Mouse (Mus musculus): ENCODE results near the gene Mrpl55. TPM values are rescaled to one million over a fixed set of nuclear protein-coding genes. Genes with fewer than 3 reads are reported as not detected.
"Not testable (repeated sequence)": the region's sequence is repeated elsewhere in the genome, so short reads cannot be mapped to it uniquely, and the experiment has no call there.

Mrpl55 gene
- polyA plus RNA-seq, 1 experiment from 2014 or later, result 103 TPM

DNA sequence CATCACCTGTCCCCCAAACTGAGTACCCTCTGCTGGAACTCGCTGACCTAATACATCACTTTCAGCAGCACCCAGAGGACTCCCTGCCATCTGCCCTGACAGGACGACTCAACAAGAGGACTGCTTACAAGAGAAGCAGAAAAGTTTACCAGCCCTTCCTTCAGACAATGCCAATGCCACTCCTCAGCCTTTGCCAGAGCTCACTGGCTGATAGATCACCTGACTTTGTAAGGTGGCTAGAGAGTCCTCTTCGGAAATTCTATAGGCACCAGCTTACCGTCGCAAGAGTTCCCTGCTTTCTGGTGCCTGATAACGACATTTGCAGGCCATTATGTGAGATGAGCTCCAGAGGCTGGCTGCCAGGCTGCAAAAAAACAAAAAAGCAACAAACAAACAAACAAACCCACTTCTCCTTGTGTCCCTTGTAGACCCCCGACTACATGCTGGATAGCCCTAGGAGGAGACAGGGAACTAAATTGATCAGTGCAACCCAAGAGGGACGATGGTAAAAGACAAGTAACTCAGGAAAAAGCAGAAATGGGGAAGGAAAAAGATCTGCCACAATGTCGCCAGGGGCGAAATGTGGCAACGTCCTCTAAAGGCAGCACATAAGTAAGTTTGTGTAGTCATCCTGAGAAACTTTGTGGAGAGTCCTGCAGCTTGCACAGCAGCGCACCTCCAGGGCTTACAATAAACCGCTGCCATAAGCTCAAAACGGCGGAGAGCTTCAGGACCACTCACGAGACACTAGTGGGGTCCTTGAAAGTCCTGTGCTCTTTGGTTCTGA lies 877 bp upstream of the Mrpl55 start:
- 37% methylated on average over 16 of the region's 16 CpGs for WGBS
- peak overlapping the region; percentile 85 for H3K4me2 ChIP-seq
- H3K36me3 ChIP-seq, result peaks cover 11% of the 10 kb centered on the region; the same call in 1 of the 2 replicates
- ATAC-seq (ENCODE audit: low FRiP score, low read depth), result no peak
- no peaks in the 10 kb centered on the region for H3K9me3 ChIP-seq
- peak overlapping the region; percentile 62 for H3K27ac ChIP-seq (replicated peaks)
- no peaks in the 10 kb centered on the region for H3K27me3 ChIP-seq
- H3K4me3 ChIP-seq, result peak overlapping the region; percentile 72
- peak overlapping the region; percentile 71 for H3K9ac ChIP-seq
- H3K4me1 ChIP-seq (replicated peaks), result peaks cover 21% of the 10 kb centered on the region

DNA sequence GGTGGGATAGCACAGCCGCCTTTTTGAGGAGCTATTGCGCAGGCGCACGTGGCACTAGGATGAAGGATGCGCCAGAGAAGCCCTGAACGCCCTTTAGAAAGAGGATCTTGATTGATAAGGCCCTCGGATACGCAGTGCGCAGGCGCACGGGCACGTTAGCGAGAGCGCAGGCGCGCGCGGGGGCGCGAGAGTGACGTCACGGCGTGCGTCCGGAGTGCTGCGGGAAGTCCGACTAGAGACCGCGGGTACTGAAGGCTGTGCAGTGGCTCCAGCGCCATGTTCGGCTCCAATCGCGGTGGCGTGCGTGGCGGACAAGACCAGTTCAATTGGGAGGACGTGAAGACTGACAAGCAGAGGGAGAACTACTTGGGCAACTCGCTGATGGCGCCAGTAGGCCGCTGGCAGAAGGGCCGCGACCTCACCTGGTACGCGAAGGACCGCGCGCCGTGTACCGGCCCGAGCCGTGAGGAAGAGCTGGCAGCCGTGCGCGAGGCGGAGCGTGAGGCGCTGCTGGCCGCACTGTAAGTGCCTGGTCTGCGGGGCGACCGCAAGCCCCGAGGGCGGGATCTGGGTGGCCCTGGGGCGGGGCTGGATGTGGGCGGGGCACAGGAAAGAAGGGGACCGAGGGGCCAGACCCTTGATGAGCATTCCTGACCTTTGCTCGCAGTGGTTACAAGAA lies 6.0 kb downstream of the Mrpl55 start, which contains the start of gene 2310033P09Rik:
2310033P09Rik (plus strand) TSS at position 169 of the 679 bp plus-strand sequence.
- WGBS, result under 1% methylated on average over 67 of the region's 67 CpGs
- peaks cover 37% of the 10 kb centered on the region for H3K36me3 ChIP-seq
- H3K4me1 ChIP-seq (replicated peaks), result peaks cover 26% of the 10 kb centered on the region

DNA sequence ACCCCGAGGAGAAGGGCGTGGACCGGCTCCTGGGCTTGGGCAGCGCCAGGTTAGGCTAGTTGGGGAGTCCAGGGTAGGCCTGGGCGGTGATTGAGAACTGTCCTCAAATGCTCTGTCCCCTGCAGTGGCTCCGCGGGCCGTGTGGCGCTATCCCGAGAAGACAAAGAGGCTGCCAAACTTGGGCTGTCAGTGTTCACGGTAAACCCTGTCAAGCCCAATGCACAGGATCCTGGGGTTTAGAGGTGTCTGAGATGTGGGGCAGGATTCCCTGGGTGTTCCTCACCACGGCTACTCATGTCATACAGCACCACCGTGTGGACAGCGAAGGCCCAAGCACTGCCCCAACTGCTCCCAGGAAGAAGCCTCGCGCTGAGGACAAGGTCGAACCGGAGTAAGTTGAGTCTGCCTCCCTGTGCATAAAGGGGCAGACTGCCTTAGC lies 6.7 kb downstream of the Mrpl55 start:
- ATAC-seq (ENCODE audit: low FRiP score, low read depth), result peak; percentile 24
- peaks cover 26% of the 10 kb centered on the region for H3K4me1 ChIP-seq (replicated peaks)
- peak overlapping the region; percentile 82 for H3K9ac ChIP-seq
- H3K9me3 ChIP-seq, result no peaks in the 10 kb centered on the region
- peaks cover 37% of the 10 kb centered on the region for H3K36me3 ChIP-seq
- H3K4me3 ChIP-seq, result peak overlapping the region; percentile 71
- no peaks in the 10 kb centered on the region for H3K27me3 ChIP-seq
- 8% methylated on average over 18 of the region's 18 CpGs for WGBS
- peak overlapping the region; percentile 90 for H3K4me2 ChIP-seq
- H3K27ac ChIP-seq (replicated peaks), result peak overlapping the region; percentile 88

More for the DNA sequence above, 6.0 kb downstream of the Mrpl55 start, which contains the start of gene 2310033P09Rik:
- Histone ChIP-seq H3K27me3 (no peaks in the 10 kb centered on the region), H3K27ac (replicated peaks) (peak within 1 kb of the TSS; percentile 88), H3K9me3 (no peaks in the 10 kb centered on the region), H3K9ac (peak within 1 kb of the TSS; percentile 82), H3K4me3 (peak within 1 kb of the TSS; percentile 71), H3K4me2 (peak within 1 kb of the TSS; percentile 90)
- peak; percentile 91 for ATAC-seq (ENCODE audit: low FRiP score, low read depth)

DNA sequence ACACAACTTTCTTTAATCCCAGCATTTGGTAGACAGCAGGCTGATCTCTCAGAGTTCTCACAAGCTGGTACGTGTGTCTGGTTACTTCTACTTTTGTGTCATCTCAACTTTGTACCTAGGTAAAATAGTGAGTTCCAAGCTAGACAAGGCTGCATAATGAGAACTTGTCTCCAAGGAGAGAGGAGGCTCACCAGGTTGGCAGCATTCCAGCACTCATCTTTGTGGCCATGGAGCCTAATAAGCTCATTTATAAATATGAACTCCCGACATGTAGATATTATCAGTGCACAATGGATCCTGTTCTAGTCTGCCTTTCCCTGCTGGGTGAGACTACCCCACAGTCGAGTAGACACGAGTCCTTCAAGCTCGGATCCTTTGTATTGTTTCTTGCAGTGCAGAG lies 7.3 kb downstream of the Mrpl55 start:
- no peak for ATAC-seq (ENCODE audit: low FRiP score, low read depth)
- peak overlapping the region; percentile 71 for H3K4me3 ChIP-seq
- peaks cover 26% of the 10 kb centered on the region for H3K4me1 ChIP-seq (replicated peaks)
- no peak overlapping the region for H3K9ac ChIP-seq
- peak overlapping the region; percentile 90 for H3K4me2 ChIP-seq
- H3K27ac ChIP-seq (replicated peaks), result no peak overlapping the region
- 44% methylated on average over 5 of the region's 5 CpGs for WGBS
- H3K36me3 ChIP-seq, result peaks cover 35% of the 10 kb centered on the region
- H3K9me3 ChIP-seq, result no peaks in the 10 kb centered on the region
- H3K27me3 ChIP-seq, result no peaks in the 10 kb centered on the region

DNA sequence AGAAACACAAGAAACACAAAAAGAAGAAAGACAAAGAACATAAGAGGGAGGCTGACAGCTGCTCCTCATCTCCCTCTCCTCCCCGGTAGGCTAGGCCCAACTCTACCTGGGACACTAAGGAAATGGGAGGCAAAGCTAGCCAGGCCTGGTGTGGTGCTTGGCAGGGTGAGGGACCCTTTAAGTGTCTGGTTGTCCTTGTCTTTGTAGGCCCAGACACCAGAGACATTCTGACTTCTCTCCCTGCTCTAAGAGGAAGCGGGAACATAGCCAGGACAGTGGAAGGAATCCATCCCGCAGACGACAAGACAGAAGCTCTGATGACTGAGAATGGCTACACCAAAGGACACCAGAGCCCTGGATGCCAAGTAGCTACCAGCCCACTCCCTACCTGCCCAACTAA lies 7.7 kb downstream of the Mrpl55 start:
- H3K4me1 ChIP-seq (replicated peaks), result peaks cover 26% of the 10 kb centered on the region
- no peak overlapping the region for H3K4me2 ChIP-seq
- H3K36me3 ChIP-seq, result peaks cover 34% of the 10 kb centered on the region
- H3K9ac ChIP-seq, result no peak overlapping the region
- ATAC-seq (ENCODE audit: low FRiP score, low read depth), result no peak
- no peaks in the 10 kb centered on the region for H3K27me3 ChIP-seq
- no peak overlapping the region for H3K4me3 ChIP-seq
- WGBS, result 82% methylated on average over 4 of the region's 4 CpGs
- H3K27ac ChIP-seq (replicated peaks), result no peak overlapping the region
- no peaks in the 10 kb centered on the region for H3K9me3 ChIP-seq

DNA sequence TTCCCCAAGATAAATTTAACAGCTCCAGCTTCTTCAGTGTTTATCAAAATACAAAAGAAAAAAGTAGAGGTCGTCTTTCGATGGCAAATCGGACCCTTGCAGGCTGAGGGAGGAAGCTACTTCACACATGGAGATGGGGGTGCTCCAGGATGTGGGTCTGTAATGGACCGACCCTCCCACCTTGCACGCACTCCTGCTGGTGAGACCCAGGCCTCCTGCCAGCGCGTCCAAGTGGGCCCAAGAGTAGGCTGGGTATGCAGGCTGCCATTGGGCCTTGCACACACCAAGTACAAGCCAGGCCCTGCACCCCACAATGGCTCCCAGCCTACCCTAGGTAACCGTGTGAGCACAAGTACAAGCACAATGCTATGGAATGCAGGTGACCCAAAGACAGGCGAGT lies 9.3 kb downstream of the Mrpl55 start:
- Histone ChIP-seq H3K4me1 (replicated peaks) (peaks cover 26% of the 10 kb centered on the region), H3K36me3 (peaks cover 24% of the 10 kb centered on the region)
- H3K9me3 ChIP-seq; H3K27ac ChIP-seq (replicated peaks); H3K9ac ChIP-seq; H3K4me2 ChIP-seq; H3K4me3 ChIP-seq; H3K27me3 ChIP-seq; ATAC-seq (ENCODE audit: low FRiP score, low read depth): not testable (repeated sequence)
- WGBS, result 90% methylated on average over 7 of the region's 9 CpGs

DNA sequence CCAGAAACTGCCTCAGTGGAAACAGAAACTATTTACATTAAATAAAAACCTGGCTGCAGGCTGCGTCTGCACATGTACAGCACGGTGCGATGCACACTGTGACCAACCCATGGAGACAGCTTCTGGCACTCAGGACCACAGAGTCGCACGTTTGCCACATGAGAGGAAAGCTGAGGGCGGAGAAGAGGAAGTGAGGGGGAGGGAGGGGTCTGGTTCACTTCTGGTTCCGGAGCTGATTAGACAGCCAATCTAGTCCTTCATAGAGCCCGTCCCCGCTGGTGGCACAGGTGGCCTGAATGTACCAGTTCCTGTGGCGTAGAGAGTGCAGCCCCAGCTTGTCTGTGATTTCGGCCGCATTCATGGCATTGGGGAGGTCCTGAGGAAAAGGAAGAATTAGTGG lies 10.0 kb downstream of the Mrpl55 start:
- not testable (repeated sequence) for H3K9me3 ChIP-seq; ATAC-seq (ENCODE audit: low FRiP score, low read depth); H3K9ac ChIP-seq; H3K4me3 ChIP-seq; H3K4me2 ChIP-seq; H3K27me3 ChIP-seq; H3K27ac ChIP-seq (replicated peaks)
- 89% methylated on average over 12 of the region's 12 CpGs for WGBS
- H3K36me3 ChIP-seq, result peaks cover 24% of the 10 kb centered on the region
- H3K4me1 ChIP-seq (replicated peaks), result peaks cover 29% of the 10 kb centered on the region

DNA sequence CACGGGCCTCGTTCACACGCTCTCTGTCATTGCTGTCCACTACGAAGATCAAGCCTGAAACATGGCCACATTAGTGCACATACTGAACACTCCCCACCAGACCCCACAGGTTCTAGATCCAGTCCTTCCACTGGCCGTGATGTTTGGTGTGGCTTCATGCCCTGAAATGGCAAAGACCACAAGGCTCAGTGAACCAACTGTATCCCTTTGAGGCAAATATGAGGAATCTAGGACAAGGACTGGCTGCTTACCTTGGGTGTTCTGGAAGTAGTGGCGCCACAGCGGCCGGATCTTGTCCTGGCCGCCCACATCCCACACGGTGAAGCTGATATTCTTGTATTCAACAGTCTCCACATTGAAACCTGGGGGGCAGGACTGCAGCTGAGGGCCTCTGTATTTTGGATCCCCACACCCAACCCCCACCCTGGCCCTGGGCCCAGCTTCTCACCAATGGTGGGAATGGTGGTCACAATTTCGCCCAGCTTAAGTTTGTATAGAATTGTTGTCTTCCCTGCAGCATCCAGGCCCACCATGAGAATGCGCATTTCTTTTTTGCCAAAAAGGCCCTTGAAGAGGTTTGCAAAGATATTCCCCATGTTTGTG lies 10.7 kb downstream of the Mrpl55 start:
- 89% methylated on average over 12 of the region's 12 CpGs for WGBS
- Histone ChIP-seq H3K4me2 (no peak overlapping the region), H3K4me3 (no peak overlapping the region), H3K4me1 (replicated peaks) (peaks cover 23% of the 10 kb centered on the region), H3K9ac (no peak overlapping the region), H3K36me3 (peaks cover 24% of the 10 kb centered on the region), H3K9me3 (no peaks in the 10 kb centered on the region), H3K27ac (replicated peaks) (no peak overlapping the region), H3K27me3 (no peaks in the 10 kb centered on the region)
- no peak for ATAC-seq (ENCODE audit: low FRiP score, low read depth)

DNA sequence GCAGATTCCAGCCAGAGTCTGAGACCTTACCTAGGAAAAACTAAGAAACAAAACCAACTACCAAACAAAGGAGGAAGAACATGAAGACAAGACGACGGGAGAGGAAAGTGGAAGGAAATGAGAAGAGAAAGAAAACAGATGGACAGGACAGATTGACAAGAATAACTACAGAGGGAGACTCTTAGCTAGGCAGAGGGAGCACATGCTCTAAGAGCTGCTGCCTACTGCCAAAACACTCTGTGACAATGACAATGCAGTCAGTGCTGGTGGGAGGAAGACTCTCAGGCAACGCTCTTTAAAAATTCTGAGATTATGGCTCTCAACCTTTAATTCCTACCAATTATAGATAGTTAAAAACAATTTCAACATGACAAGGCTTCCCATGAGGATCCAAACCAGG lies 14.7 kb downstream of the Mrpl55 start:
- ATAC-seq (ENCODE audit: low FRiP score, low read depth), result no peak
- 94% methylated on average over 3 of the region's 3 CpGs for WGBS
- Histone ChIP-seq H3K4me3 (no peak overlapping the region), H3K4me1 (replicated peaks) (peaks cover 12% of the 10 kb centered on the region; the same call in 1 of the 2 replicates), H3K9me3 (no peaks in the 10 kb centered on the region), H3K4me2 (no peak overlapping the region), H3K27me3 (no peaks in the 10 kb centered on the region), H3K9ac (no peak overlapping the region), H3K36me3 (peaks cover 6% of the 10 kb centered on the region), H3K27ac (replicated peaks) (no peak overlapping the region)

DNA sequence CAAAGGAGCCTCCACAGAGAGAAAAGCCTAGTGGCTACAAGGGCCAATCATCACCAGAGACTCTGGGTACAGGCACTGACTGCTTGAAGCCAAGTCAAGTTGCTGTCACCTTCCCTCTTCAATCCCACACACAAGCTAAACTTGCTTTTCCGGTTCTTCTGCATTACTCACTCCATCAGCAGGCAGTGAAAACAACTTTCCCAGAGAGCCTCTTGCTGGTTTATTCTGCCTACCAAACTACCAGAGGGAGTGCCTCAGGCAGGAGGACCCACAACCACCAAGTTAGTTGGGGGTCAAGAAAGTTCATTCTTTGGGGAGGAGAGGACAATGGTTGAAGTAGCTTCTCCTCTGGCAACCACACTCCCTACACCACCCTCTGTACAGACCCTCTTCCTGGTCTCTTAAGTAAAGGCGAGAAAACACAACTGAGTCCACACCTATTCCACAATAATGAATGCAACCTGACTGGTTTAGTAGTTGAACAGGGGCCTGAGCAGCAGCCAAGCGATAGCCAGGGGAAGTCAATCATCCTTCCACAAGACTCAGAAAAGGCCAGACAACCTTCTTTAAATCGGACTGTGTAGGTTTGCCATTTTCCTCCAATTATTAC lies 16.2 kb downstream of the Mrpl55 start:
- WGBS, result 87% methylated on average over 4 of the region's 4 CpGs
- Histone ChIP-seq H3K9ac (no peak overlapping the region), H3K27ac (replicated peaks) (no peak overlapping the region), H3K36me3 (no peaks in the 10 kb centered on the region), H3K4me3 (no peak overlapping the region), H3K4me2 (no peak overlapping the region), H3K4me1 (replicated peaks) (peaks cover 25% of the 10 kb centered on the region), H3K9me3 (no peaks in the 10 kb centered on the region), H3K27me3 (no peaks in the 10 kb centered on the region)
- no peak for ATAC-seq (ENCODE audit: low FRiP score, low read depth)

DNA sequence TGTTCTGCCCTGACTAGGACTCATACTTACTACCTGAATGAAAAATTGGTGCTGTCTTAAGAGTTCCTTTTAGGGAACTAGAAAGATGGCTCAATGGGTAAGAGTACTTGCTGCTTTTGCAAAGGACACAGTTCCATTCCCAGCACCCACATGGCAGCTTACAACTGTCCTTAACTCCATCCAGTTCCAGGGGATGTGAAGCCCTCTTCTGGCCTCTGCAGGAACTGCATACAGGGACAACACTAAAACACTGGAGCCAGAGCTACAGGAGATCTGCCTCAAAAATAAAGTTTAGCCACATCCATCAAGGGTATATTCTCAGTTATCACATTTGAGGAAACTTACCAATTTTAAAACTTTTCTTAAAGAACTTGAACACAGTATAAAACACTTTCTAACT lies 16.8 kb downstream of the Mrpl55 start:
- H3K9ac ChIP-seq, result no peak overlapping the region
- H3K27ac ChIP-seq (replicated peaks), result no peak overlapping the region
- ATAC-seq (ENCODE audit: low FRiP score, low read depth), result no peak
- H3K4me3 ChIP-seq, result no peak overlapping the region
- H3K4me1 ChIP-seq (replicated peaks), result peaks cover 26% of the 10 kb centered on the region
- no peaks in the 10 kb centered on the region for H3K9me3 ChIP-seq
- H3K36me3 ChIP-seq, result no peaks in the 10 kb centered on the region
- H3K4me2 ChIP-seq, result no peak overlapping the region
- no peaks in the 10 kb centered on the region for H3K27me3 ChIP-seq

DNA sequence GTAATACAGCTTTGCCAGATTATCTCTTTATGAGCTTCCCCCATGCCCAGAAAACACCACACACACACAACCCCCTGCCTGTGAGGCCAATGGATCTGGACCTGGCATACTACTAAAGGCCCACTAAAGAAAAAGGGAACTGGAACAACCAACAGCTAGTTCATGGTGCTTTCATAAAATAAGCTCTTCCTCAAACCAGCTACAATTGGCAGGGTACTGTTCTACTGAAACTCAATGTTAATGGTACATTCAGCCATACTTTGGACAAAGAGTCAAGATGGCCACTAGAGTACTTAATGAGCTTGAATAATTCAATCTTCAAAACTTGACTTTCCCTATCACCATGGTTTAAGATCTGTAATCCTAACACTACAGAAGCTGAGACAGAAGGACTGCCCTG lies 19.3 kb downstream of the Mrpl55 start:
- ATAC-seq (ENCODE audit: low FRiP score, low read depth), result no peak
- H3K36me3 ChIP-seq, result no peaks in the 10 kb centered on the region
- no peaks in the 10 kb centered on the region for H3K9me3 ChIP-seq
- peaks cover 50% of the 10 kb centered on the region for H3K4me1 ChIP-seq (replicated peaks)
- no peak overlapping the region for H3K4me3 ChIP-seq
- H3K27me3 ChIP-seq, result no peaks in the 10 kb centered on the region
- no peak overlapping the region for H3K27ac ChIP-seq (replicated peaks)
- no peak overlapping the region for H3K9ac ChIP-seq
- no peak overlapping the region for H3K4me2 ChIP-seq
